Mouse (Mus musculus) layer of hippocampus, postnatal 14 days (tissue): Measurements from ENCODE around the gene Ubl5. TPM values are rescaled to one million over a fixed set of nuclear protein-coding genes. Genes with fewer than 3 reads are reported as not detected.

Experiments used
- DNase-seq, 2 experiments: peaks; one replicate each; pipeline ENCODE4 v3.0.0; 2021 to 2022; ENCODE audit warnings: low spot score in 2 of 2, mixed read lengths in 1 of 2
- total RNA-seq, 2 experiments: library from RNA; stranded (reverse); gene quantifications; 2 replicates each; pipeline ENCODE4 v1.2.3; 2021

Ubl5 gene
- total RNA-seq, 2 experiments from 2014 or later = 310 to 314 TPM

- DNase-seq = no peak
These were observed 52.1 kb downstream of the Ubl5 start for GRCm38 (mm10) chr9:20694721-20695235.

- DNase-seq = no peak
These were observed 53.5 kb downstream of the Ubl5 start for GRCm38 (mm10) chr9:20696107-20696712.

Other genes starting within 250 kb of the Ubl5 start
- gene Zfp26, start 182.7 kb upstream of the Ubl5 start, total RNA-seq = 10 to 100 TPM; 25.3 to 28.6 TPM
- 10 to 100 TPM; 31.7 to 34.5 TPM for gene Zfp426, start 150.1 kb upstream of the Ubl5 start, total RNA-seq
- gene Zfp266, start 121.5 kb upstream of the Ubl5 start, total RNA-seq = 10 to 100 TPM; 55.8 to 56.1 TPM
- 10 to 100 TPM; 20.6 to 22.8 TPM for gene Zfp846, start 61.6 kb upstream of the Ubl5 start, total RNA-seq
- gene Fbxl12, start 1.9 kb downstream of the Ubl5 start, total RNA-seq = 10 to 100 TPM; 17.9 to 18.9 TPM
- 10 to 100 TPM; 33.8 to 34.0 TPM for gene Pin1, start 9.2 kb downstream of the Ubl5 start, total RNA-seq
- gene Olfm2, start 103.5 kb downstream of the Ubl5 start, total RNA-seq = 10 to 100 TPM; 73.0 to 73.1 TPM
- gene Col5a3, start 172.2 kb downstream of the Ubl5 start, total RNA-seq = 1 to 10 TPM; 2.3 to 2.7 TPM
- not detected for gene Rdh8, start 175.6 kb downstream of the Ubl5 start, total RNA-seq
- gene A230050P20Rik, start 225.8 kb downstream of the Ubl5 start, total RNA-seq = 10 to 100 TPM; 55.6 to 56.1 TPM
- gene Angptl6, start 236.8 kb downstream of the Ubl5 start, total RNA-seq = 10 to 100 TPM in 1 of 2 experiments, 1 to 10 TPM in 1; 7.3 to 10.7 TPM
- gene Ppan, start 245.3 kb downstream of the Ubl5 start, total RNA-seq = 10 to 100 TPM; 21.3 to 25.6 TPM